Mouse (Mus musculus): ENCODE results near the gene Tm9sf1.

The Tm9sf1 gene

GRCm38 (mm10) chr14:55635523-55636007, 8.0 kb downstream of the Tm9sf1 start, which contains the start of gene Ipo4:
Gene Ipo4, minus strand, starts transcription at chr14:55635957.
- DNase-seq (ENCODE audit: low read depth in 1 of 2, low spot score in 2 of 2), result peak; percentile 63 to 77

GRCm38 (mm10) chr14:55634874-55635522, 8.6 kb downstream of the Tm9sf1 start:
- DNase-seq (ENCODE audit: low read depth in 1 of 2, low spot score in 2 of 2), result no peak

- peak in 1 of 2 experiments; percentile 62 for DNase-seq (ENCODE audit: low read depth in 1 of 2, low spot score in 2 of 2)
These were observed 14.3 kb downstream of the Tm9sf1 start for GRCm38 (mm10) chr14:55629312-55629711.

GRCm38 (mm10) chr14:55628077-55628827, 15.4 kb downstream of the Tm9sf1 start:
- no peak for DNase-seq (ENCODE audit: low read depth in 1 of 2, low spot score in 2 of 2)

GRCm38 (mm10) chr14:55618486-55619195, 25.0 kb downstream of the Tm9sf1 start:
- DNase-seq (ENCODE audit: low read depth in 1 of 2, low spot score in 2 of 2), result no peak

- DNase-seq (ENCODE audit: low read depth in 1 of 2, low spot score in 2 of 2), result no peak
These were observed 25.8 kb downstream of the Tm9sf1 start, which contains the start of gene Rec8 for GRCm38 (mm10) chr14:55617822-55618221. Gene Rec8, plus strand, starts transcription at chr14:55618037.

- no peak for DNase-seq (ENCODE audit: low read depth in 1 of 2, low spot score in 2 of 2)
These were observed 26.8 kb downstream of the Tm9sf1 start for GRCm38 (mm10) chr14:55616844-55617243.

- no peak for DNase-seq (ENCODE audit: low read depth in 1 of 2, low spot score in 2 of 2)
These were observed 27.7 kb downstream of the Tm9sf1 start for GRCm38 (mm10) chr14:55615876-55616275.

GRCm38 (mm10) chr14:55614565-55615178, 28.9 kb downstream of the Tm9sf1 start:
- DNase-seq (ENCODE audit: low read depth in 1 of 2, low spot score in 2 of 2), result no peak

GRCm38 (mm10) chr14:55613346-55613745, 30.3 kb downstream of the Tm9sf1 start:
- no peak for DNase-seq (ENCODE audit: low read depth in 1 of 2, low spot score in 2 of 2)

GRCm38 (mm10) chr14:55608339-55608738, 35.3 kb downstream of the Tm9sf1 start:
- no peak for DNase-seq (ENCODE audit: low read depth in 1 of 2, low spot score in 2 of 2)

GRCm38 (mm10) chr14:55605743-55606459, 37.7 kb downstream of the Tm9sf1 start:
- no peak for DNase-seq (ENCODE audit: low read depth in 1 of 2, low spot score in 2 of 2)

- DNase-seq (ENCODE audit: low read depth in 1 of 2, low spot score in 2 of 2), result no peak
These were observed 38.8 kb downstream of the Tm9sf1 start for GRCm38 (mm10) chr14:55604823-55605222.

- DNase-seq (ENCODE audit: low read depth in 1 of 2, low spot score in 2 of 2), result peak; percentile 83 to 93
These were observed 39.7 kb downstream of the Tm9sf1 start for GRCm38 (mm10) chr14:55603633-55604576.

GRCm38 (mm10) chr14:55603271-55603632, 40.4 kb downstream of the Tm9sf1 start, which contains the start of gene Irf9:
Gene Irf9, plus strand, starts transcription at chr14:55603571.
- no peak for DNase-seq (ENCODE audit: low read depth in 1 of 2, low spot score in 2 of 2)

GRCm38 (mm10) chr14:55598521-55599390, 44.9 kb downstream of the Tm9sf1 start:
- DNase-seq (ENCODE audit: low read depth in 1 of 2, low spot score in 2 of 2), result no peak

- DNase-seq (ENCODE audit: low read depth in 1 of 2, low spot score in 2 of 2), result no peak
These were observed 47.4 kb downstream of the Tm9sf1 start for GRCm38 (mm10) chr14:55596036-55596690.

- DNase-seq (ENCODE audit: low read depth in 1 of 2, low spot score in 2 of 2), result no peak
These were observed 51.4 kb downstream of the Tm9sf1 start for GRCm38 (mm10) chr14:55592226-55592625.

Data from monocyte, adult 2 months (primary cell).